Mouse (Mus musculus) brain, embryonic 18.5 days (tissue): ENCODE results near the gene Trmt1.

Experiments
- DNase-seq: peaks from one replicate; pipeline ENCODE4 v3.0.0-alpha.2; 2012; ENCODE audit warnings: low read depth, low spot score

Trmt1 gene

GRCm38 (mm10) chr8:84686191-84687002, at the start of gene Trmt1:
Gene Trmt1 (plus strand): TSS chr8:84686307.
- DNase-seq, result no peak

- no peak for DNase-seq
These were observed 48.1 kb upstream of the Trmt1 start for GRCm38 (mm10) chr8:84637946-84638554.

GRCm38 (mm10) chr8:84638555-84639161, 47.4 kb upstream of the Trmt1 start:
- no peak for DNase-seq

- DNase-seq, result peak; percentile 87
These were observed 46.7 kb upstream of the Trmt1 start for GRCm38 (mm10) chr8:84639162-84640009.

GRCm38 (mm10) chr8:84640010-84640588, 46.0 kb upstream of the Trmt1 start:
- no peak for DNase-seq

- DNase-seq, result no peak
These were observed 45.4 kb upstream of the Trmt1 start for GRCm38 (mm10) chr8:84640617-84641294.

GRCm38 (mm10) chr8:84641578-84642361, 44.3 kb upstream of the Trmt1 start:
- DNase-seq, result no peak

GRCm38 (mm10) chr8:84643019-84643418, 43.1 kb upstream of the Trmt1 start:
- DNase-seq, result no peak

GRCm38 (mm10) chr8:84646800-84647199, 39.3 kb upstream of the Trmt1 start:
- DNase-seq, result no peak

- DNase-seq, result no peak
These were observed 38.6 kb upstream of the Trmt1 start for GRCm38 (mm10) chr8:84647461-84647901.

GRCm38 (mm10) chr8:84650213-84650612, 35.9 kb upstream of the Trmt1 start:
- DNase-seq, result no peak

- no peak for DNase-seq
These were observed 32.9 kb upstream of the Trmt1 start for GRCm38 (mm10) chr8:84653092-84653631.

- DNase-seq, result no peak
These were observed 31.5 kb upstream of the Trmt1 start for GRCm38 (mm10) chr8:84654597-84654996.

- no peak for DNase-seq
These were observed 30.5 kb upstream of the Trmt1 start for GRCm38 (mm10) chr8:84655336-84656190.

GRCm38 (mm10) chr8:84656191-84656525, 29.9 kb upstream of the Trmt1 start:
- DNase-seq, result no peak

- DNase-seq, result no peak
These were observed 29.4 kb upstream of the Trmt1 start for GRCm38 (mm10) chr8:84656641-84657126.

GRCm38 (mm10) chr8:84657203-84657602, 28.9 kb upstream of the Trmt1 start:
- DNase-seq, result no peak

GRCm38 (mm10) chr8:84657680-84658079, 28.4 kb upstream of the Trmt1 start:
- no peak for DNase-seq

GRCm38 (mm10) chr8:84658951-84659350, 27.2 kb upstream of the Trmt1 start:
- no peak for DNase-seq
